Mouse (Mus musculus): ENCODE results near the gene Wdr70.

DNA sequence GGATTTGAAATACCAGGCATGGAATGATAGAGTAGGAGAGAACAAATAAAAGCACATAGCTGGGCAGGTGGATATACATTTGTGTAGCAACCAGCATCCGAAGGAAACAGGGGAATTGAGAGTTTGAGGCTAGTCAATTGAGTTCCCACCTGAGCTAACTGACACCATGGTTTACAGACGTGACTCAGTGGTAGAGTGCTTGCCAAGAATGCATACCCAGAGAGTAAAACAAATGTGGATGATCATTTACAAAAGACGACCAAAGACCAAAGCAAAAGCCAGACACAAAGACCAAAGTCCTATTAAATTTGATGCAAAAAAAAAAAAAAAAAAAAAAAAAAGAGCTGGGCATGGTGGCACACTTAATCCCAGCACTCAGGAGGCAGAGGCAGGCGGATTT lies 175.7 kb downstream of the Wdr70 start:
- TF ChIP-seq POLR2A (IDR thresholded peaks at IDR 0.05; ENCODE audit: borderline replicate concordance, insufficient read depth, low read length) (no peak), CTCF (IDR thresholded peaks at IDR 0.05; ENCODE audit: borderline replicate concordance, insufficient read depth, low read depth, low read length) (no peak)

All from cerebellum, adult 2 months (tissue).